Mouse (Mus musculus) ES-E14 (cell line): ENCODE data around the gene Efna1. TPM values are rescaled to one million over a fixed set of nuclear protein-coding genes. Genes with fewer than 3 reads are reported as not detected.

Source experiments
- DNase-seq: peaks from one replicate; pipeline ENCODE4 v3.0.0-alpha.2; 2013; ENCODE audit warnings: low read depth, low spot score
- H3K27ac ChIP-seq: 2 replicates; pipeline ENCODE4 v1.5.1; 2012; ENCODE audit warnings: low read depth, mild to moderate bottlenecking, low read length, moderate library complexity, mixed read lengths; ENCODE audit not compliant: poor library complexity, insufficient read depth, severe bottlenecking
- H3K36me3 ChIP-seq: 2 replicates; pipeline ENCODE4 v1.6.1; 2012; ENCODE audit warnings: mild to moderate bottlenecking, low read length, moderate library complexity, mixed read lengths; ENCODE audit not compliant: control insufficient read depth, poor library complexity, insufficient read depth, severe bottlenecking
- H3K4me1 ChIP-seq, 2 experiments: fragments of 150-350 bp in 1 of 2; sonication (generic) in 1 of 2; 2 replicates each; pipeline ENCODE4 v1.6.1; 2012; ENCODE audit warnings: low read length in 2 of 2, mild to moderate bottlenecking in 1 of 2, mixed read lengths in 1 of 2; ENCODE audit not compliant: control insufficient read depth in 2 of 2, insufficient read depth in 2 of 2, poor library complexity in 1 of 2
- H3K4me3 ChIP-seq, 2 experiments: fragments of 150-350 bp in 1 of 2; sonication (generic) in 1 of 2; 2 replicates each; pipeline ENCODE4 v1.5.1; 2012; ENCODE audit warnings: low read length in 2 of 2, low read depth in 1 of 2, mild to moderate bottlenecking in 1 of 2, mixed read lengths in 1 of 2; ENCODE audit not compliant: insufficient read depth in 1 of 2, poor library complexity in 1 of 2, severe bottlenecking in 1 of 2
- H3K9ac ChIP-seq: 2 replicates; pipeline ENCODE4 v1.6.1; 2012; ENCODE audit warnings: low read depth, mild to moderate bottlenecking, low read length, mixed read lengths; ENCODE audit not compliant: poor library complexity, insufficient read depth, severe bottlenecking
- H3K9me3 ChIP-seq: fragments of 150-350 bp; sonication (generic); 2 replicates; pipeline ENCODE4 v1.6.1; 2012; ENCODE audit warnings: low read depth, mild to moderate bottlenecking, low read length; ENCODE audit not compliant: control insufficient read depth, insufficient read depth
- CHD2 ChIP-seq: IDR thresholded peaks from 2 replicates; pipeline ENCODE4 v1.6.1; 2014; ENCODE audit warnings: mild to moderate bottlenecking, low read depth, low read length, inconsistent platforms
- HCFC1 ChIP-seq: IDR thresholded peaks from 2 replicates; pipeline ENCODE4 v1.6.1; 2012; ENCODE audit warnings: low read length, inconsistent platforms, borderline replicate concordance; ENCODE audit not compliant: insufficient read depth
- MAFK ChIP-seq: IDR thresholded peaks from 2 replicates; pipeline ENCODE4 v1.6.1; 2014; ENCODE audit warnings: mild to moderate bottlenecking, low read depth, low read length, inconsistent platforms; ENCODE audit not compliant: insufficient read depth
- ZC3H11A ChIP-seq: IDR thresholded peaks from 2 replicates; pipeline ENCODE4 v1.6.1; 2012; ENCODE audit warnings: low read depth, mild to moderate bottlenecking, inconsistent platforms, low read length, borderline replicate concordance
- ZNF384 ChIP-seq: IDR thresholded peaks from 2 replicates; pipeline ENCODE4 v1.6.1; 2012; ENCODE audit warnings: low read depth, low read length, inconsistent platforms
- in situ Hi-C, 2 experiments: fragments of 600-800 bp; cut with MboI; formaldehyde crosslinking; loops; one replicate each; pipeline ENCODE4 v1.15.1; 2025; ENCODE audit warnings: low sequenced_read_pairs in 2 of 2, inconsistent platforms in 1 of 2; ENCODE audit not compliant: unreplicated experiment in 2 of 2
- total RNA-seq: library from RNA; depleted of rRNA; stranded (reverse); fragments of 300-350 nt; gene quantifications from 2 replicates; pipeline ENCODE4 v1.2.3, GENCODE M21; 2012

The Efna1 gene
- total RNA-seq, 1 experiment, result 2.1 TPM

DNA sequence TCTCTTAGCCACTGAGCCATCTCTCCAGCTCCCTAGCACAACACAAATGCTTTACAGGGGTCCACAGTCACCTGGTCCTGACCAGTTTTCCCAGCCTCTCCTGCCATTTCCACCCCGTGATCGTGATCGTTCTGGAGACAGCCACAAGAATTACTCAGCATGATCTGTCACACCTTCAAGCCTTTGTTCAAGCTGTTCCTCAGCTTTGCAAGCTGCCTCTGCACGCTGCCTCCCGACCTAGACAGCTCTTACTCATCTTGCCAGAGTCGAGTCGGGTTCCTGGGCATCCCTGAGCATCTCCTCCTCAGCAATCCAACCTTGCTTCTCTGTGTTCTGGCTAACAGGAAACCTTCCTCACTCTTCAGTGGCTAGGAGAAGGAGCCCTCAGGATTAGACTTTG lies 21.9 kb downstream of the Efna1 start, which contains the start of gene Dpm3:
Gene Dpm3, plus strand, starts transcription at position 283 of the 400 bp plus-strand sequence.
- TF ChIP-seq HCFC1, result no peak
- TF ChIP-seq ZC3H11A, result no peak
- no peak for TF ChIP-seq MAFK
- no peak for TF ChIP-seq ZNF384
- no peak for TF ChIP-seq CHD2
- no peak within 1 kb of the TSS for H3K27ac ChIP-seq
- no peak within 1 kb of the TSS for H3K4me3 ChIP-seq
- no peak within 1 kb of the TSS for H3K9ac ChIP-seq
- no peaks in the 10 kb centered on the region for H3K36me3 ChIP-seq
- in situ Hi-C loops, result no loop called here
- no peak for DNase-seq
- no peaks in the 10 kb centered on the region for H3K9me3 ChIP-seq
- peaks cover 0 to 8% of the 10 kb centered on the region in 2 experiments; a peak in 1 of 4 replicates for H3K4me1 ChIP-seq

GRCm38 (mm10) chr3:89256177-89256576 lies 24.8 kb downstream of the Efna1 start:
- no peak overlapping the region for H3K4me3 ChIP-seq
- no peaks in the 10 kb centered on the region for H3K9me3 ChIP-seq
- in situ Hi-C loops, result no loop called here
- H3K9ac ChIP-seq, result no peak overlapping the region
- peaks cover 0 to 12% of the 10 kb centered on the region in 2 experiments; a peak in 2 of 4 replicates for H3K4me1 ChIP-seq
- no peak overlapping the region for H3K27ac ChIP-seq
- TF ChIP-seq CHD2 (no peak), HCFC1 (no peak), MAFK (no peak), ZNF384 (no peak), ZC3H11A (no peak)
- DNase-seq, result no peak
- H3K36me3 ChIP-seq, result no peaks in the 10 kb centered on the region

DNA sequence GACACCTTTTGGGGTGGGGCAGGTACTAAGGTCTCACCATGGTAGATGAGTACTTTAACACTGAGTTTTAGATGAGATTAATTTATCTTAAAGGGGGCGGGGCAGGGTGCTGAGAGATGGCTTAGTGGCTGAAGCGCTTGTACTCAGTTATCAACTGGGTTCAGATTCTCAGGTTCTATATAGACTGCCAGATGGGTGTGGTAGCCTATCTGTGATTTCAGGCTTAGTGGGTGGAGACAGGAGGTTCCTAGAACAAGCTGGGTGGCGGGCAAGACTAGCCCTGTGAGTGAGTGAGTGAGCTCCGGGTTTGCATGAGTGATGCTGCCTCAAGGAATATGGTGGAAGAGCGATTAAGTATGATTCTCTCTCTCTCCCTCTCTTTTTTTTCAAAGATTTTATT lies 25.9 kb downstream of the Efna1 start:
- Histone ChIP-seq H3K4me3 (no peak overlapping the region), H3K36me3 (no peaks in the 10 kb centered on the region), H3K9me3 (no peaks in the 10 kb centered on the region), H3K9ac (no peak overlapping the region), H3K4me1 (peaks cover 1 to 19% of the 10 kb centered on the region in 2 experiments; a peak in 2 of 4 replicates), H3K27ac (no peak overlapping the region)
- in situ Hi-C loops, result no loop called here
- no peak for TF ChIP-seq HCFC1
- TF ChIP-seq ZC3H11A, result no peak
- TF ChIP-seq CHD2, result no peak
- no peak for TF ChIP-seq MAFK
- TF ChIP-seq ZNF384, result no peak
- DNase-seq, result no peak

DNA sequence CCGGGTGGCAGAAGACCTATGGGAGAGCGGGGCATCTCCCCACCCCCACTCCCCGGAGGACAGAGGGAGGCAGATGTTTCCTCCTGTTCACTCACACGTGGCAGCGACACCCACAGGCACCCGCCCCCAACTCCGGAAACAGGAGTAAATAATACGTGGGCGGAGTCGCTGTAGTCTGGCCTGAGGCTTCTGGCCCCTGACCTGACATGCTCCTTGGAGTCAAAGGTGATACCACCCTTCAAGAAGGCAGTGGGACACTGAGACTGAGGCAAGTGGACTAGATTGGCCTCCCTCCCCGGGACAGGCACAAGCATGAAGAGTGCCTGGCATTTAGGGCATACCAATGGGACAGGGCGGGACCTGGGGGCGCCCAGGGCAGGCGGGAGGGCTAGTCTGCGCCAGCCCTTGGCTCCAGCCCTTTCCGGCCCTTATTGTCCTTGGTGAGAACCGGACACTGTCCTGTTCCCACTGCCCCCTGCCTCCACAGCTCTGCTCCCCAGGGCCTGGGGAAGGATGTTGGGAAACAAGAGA lies 29.5 kb downstream of the Efna1 start:
- H3K4me3 ChIP-seq, result peak overlapping the region; percentile 20 to 54; a peak in 3 of 4 replicates
- peaks cover 10% of the 10 kb centered on the region; the same call in 1 of the 2 replicates for H3K36me3 ChIP-seq
- H3K4me1 ChIP-seq, result peaks cover 1 to 21% of the 10 kb centered on the region in 2 experiments; a peak in 2 of 4 replicates
- in situ Hi-C loops, result no loop called here
- H3K27ac ChIP-seq, result peak overlapping the region; percentile 1; the same call in 1 of the 2 replicates
- H3K9ac ChIP-seq, result peak overlapping the region; percentile 33; the same call in 1 of the 2 replicates
- H3K9me3 ChIP-seq, result no peaks in the 10 kb centered on the region
- no peak for DNase-seq
- TF ChIP-seq MAFK (no peak), CHD2 (no peak)
